Mouse (Mus musculus) stomach, embryonic 14.5 days (tissue): ENCODE data around the gene Ntm. TPM values are rescaled to one million over a fixed set of nuclear protein-coding genes. Genes with fewer than 3 reads are reported as not detected.

Experiments used
- ATAC-seq: fragments of 200-750 bp; cut with Nextera tagmentation; 2 replicates; pipeline ENCODE4 v1.8.0; 2017; ENCODE audit warnings: low read depth, moderate TSS enrichment; ENCODE audit not compliant: insufficient number of reproducible peaks, insufficient read depth, low FRiP score
- H3K27ac ChIP-seq: fragments of 300-500 bp; sonication (generic); 2 replicates; pipeline ENCODE4 v1.5.1; 2014; ENCODE audit warnings: mild to moderate bottlenecking, low read length, moderate library complexity, mixed read lengths
- H3K27me3 ChIP-seq: fragments of 300-500 bp; sonication (generic); 2 replicates; pipeline ENCODE4 v1.6.1; 2014; ENCODE audit warnings: low read length, control low read depth, mixed read lengths; ENCODE audit not compliant: control insufficient read depth, insufficient read depth
- H3K36me3 ChIP-seq: fragments of 300-500 bp; sonication (generic); 2 replicates; pipeline ENCODE4 v1.6.1; 2014; ENCODE audit warnings: mild to moderate bottlenecking, control low read depth, low read length, moderate library complexity, mixed read lengths; ENCODE audit not compliant: control insufficient read depth, insufficient read depth
- H3K4me1 ChIP-seq: fragments of 300-500 bp; sonication (generic); 2 replicates; pipeline ENCODE4 v1.6.1; 2014; ENCODE audit warnings: low read length, control low read depth, mixed read lengths; ENCODE audit not compliant: control insufficient read depth, insufficient read depth
- H3K4me2 ChIP-seq: fragments of 300-500 bp; sonication (generic); replicated peaks from 2 replicates; pipeline ENCODE4 v1.6.1; 2014; ENCODE audit warnings: low read depth, low read length, control low read depth
- H3K4me3 ChIP-seq: fragments of 300-500 bp; sonication (generic); 2 replicates; pipeline ENCODE4 v1.5.1; 2014; ENCODE audit warnings: low read depth, low read length, control low read depth
- H3K9ac ChIP-seq: fragments of 300-500 bp; sonication (generic); replicated peaks from 2 replicates; pipeline ENCODE4 v1.6.1; 2014; ENCODE audit warnings: low read depth, mild to moderate bottlenecking, control low read depth, low read length, moderate library complexity, mixed read lengths
- H3K9me3 ChIP-seq: fragments of 300-500 bp; sonication (generic); 2 replicates; pipeline ENCODE4 v1.6.1; 2016; ENCODE audit warnings: low read depth, low read length, control low read depth; ENCODE audit not compliant: control insufficient read depth
- WGBS: fragments of 180-500 bp; shearing (Covaris S2); extraction: QIAGEN DNeasy Blood & Tissue Kit; methylation state at CpG from one replicate; pipeline ENCODE4 v1.1.7; 2014; 5-methylcytosine and 5-hydroxymethylcytosine counted together
- polyA plus RNA-seq: library from polyadenylated mRNA; unstranded; fragments of >200 nt; fragmentation: Nextera tagmentation; extraction: Ambion mirVana; gene quantifications from 2 replicates; pipeline ENCODE4 v1.2.1, GENCODE M21; 2014

Gene Ntm
- polyA plus RNA-seq, 1 experiment from 2014 or later, result 19.7 TPM

GRCm38 (mm10) chr9:29396101-29396500 lies 566.8 kb downstream of the Ntm start:
- ATAC-seq, result no peak
- H3K27ac ChIP-seq, result no peak overlapping the region
- 84% methylated on average over 5 of the region's 5 CpGs for WGBS
- H3K4me2 ChIP-seq, result no peak overlapping the region
- H3K4me1 ChIP-seq, result no peaks in the 10 kb centered on the region
- no peaks in the 10 kb centered on the region for H3K9me3 ChIP-seq
- no peak overlapping the region for H3K9ac ChIP-seq
- no peaks in the 10 kb centered on the region for H3K36me3 ChIP-seq
- no peak overlapping the region for H3K4me3 ChIP-seq
- H3K27me3 ChIP-seq, result no peaks in the 10 kb centered on the region

DNA sequence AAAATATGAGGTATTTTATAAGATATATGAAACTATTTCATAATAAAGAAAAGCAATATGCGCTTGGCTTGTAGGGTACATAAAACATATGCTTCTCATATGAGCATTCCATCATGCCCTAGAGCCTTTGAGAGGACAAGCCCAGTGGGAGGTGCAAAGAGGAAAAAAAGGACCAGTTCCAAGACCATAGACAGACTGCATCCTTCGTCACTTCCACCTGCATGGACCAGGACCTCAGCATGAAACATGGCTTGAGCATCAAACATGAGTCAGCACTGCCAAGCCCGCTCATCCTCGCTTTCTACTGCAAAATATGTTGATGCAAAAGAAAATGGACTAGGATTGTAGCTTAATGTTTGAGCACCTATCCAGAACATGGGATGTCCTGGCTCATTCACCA lies 569.8 kb downstream of the Ntm start:
- no peak overlapping the region for H3K4me2 ChIP-seq
- no peak overlapping the region for H3K9ac ChIP-seq
- 94% methylated on average over 4 of the region's 4 CpGs for WGBS

GRCm38 (mm10) chr9:29390796-29391517 lies 572.0 kb downstream of the Ntm start:
- Histone ChIP-seq H3K27ac (no peak overlapping the region), H3K4me2 (no peak overlapping the region), H3K9me3 (no peaks in the 10 kb centered on the region), H3K4me3 (no peak overlapping the region), H3K36me3 (no peaks in the 10 kb centered on the region), H3K9ac (no peak overlapping the region), H3K27me3 (no peaks in the 10 kb centered on the region), H3K4me1 (no peaks in the 10 kb centered on the region)
- ATAC-seq, result no peak
- WGBS, result 75% methylated on average over 11 of the region's 11 CpGs

More for the DNA sequence above, 569.8 kb downstream of the Ntm start:
- H3K9me3 ChIP-seq, result no peaks in the 10 kb centered on the region
- no peaks in the 10 kb centered on the region for H3K27me3 ChIP-seq
- no peak overlapping the region for H3K27ac ChIP-seq
- H3K36me3 ChIP-seq, result no peaks in the 10 kb centered on the region
- ATAC-seq, result no peak
- H3K4me1 ChIP-seq, result no peaks in the 10 kb centered on the region
- no peak overlapping the region for H3K4me3 ChIP-seq

- 66% methylated on average over 7 of the region's 7 CpGs for WGBS
Observed at GRCm38 (mm10) chr9:29389224-29389623, 573.7 kb downstream of the Ntm start.

GRCm38 (mm10) chr9:29387136-29387535 lies 575.8 kb downstream of the Ntm start:
- ATAC-seq, result no peak
- WGBS, result 59% methylated on average over 4 of the region's 4 CpGs
- H3K4me1 ChIP-seq, result no peaks in the 10 kb centered on the region

More at GRCm38 (mm10) chr9:29389224-29389623, 573.7 kb downstream of the Ntm start:
- no peak for ATAC-seq
- Histone ChIP-seq H3K4me1 (no peaks in the 10 kb centered on the region), H3K4me2 (no peak overlapping the region), H3K36me3 (no peaks in the 10 kb centered on the region), H3K27me3 (no peaks in the 10 kb centered on the region), H3K9ac (no peak overlapping the region), H3K27ac (no peak overlapping the region), H3K9me3 (no peaks in the 10 kb centered on the region), H3K4me3 (no peak overlapping the region)

GRCm38 (mm10) chr9:29377172-29378002 lies 585.6 kb downstream of the Ntm start:
- H3K36me3 ChIP-seq, result no peaks in the 10 kb centered on the region
- peaks cover 10% of the 10 kb centered on the region; the same call in 1 of the 2 replicates for H3K4me1 ChIP-seq
- H3K4me3 ChIP-seq, result no peak overlapping the region
- H3K27ac ChIP-seq, result 0 out of 2 replicates have a peak overlapping the region, but pooled peaks have one; percentile 11
- WGBS, result 36% methylated on average over 12 of the region's 12 CpGs
- 0 out of 2 replicates have a peak overlapping the region, but pooled peaks have one; percentile 2 for H3K9ac ChIP-seq
- H3K4me2 ChIP-seq, result no peak overlapping the region
- H3K9me3 ChIP-seq, result no peaks in the 10 kb centered on the region
- peak; percentile 58; the same call in 1 of the 2 replicates for ATAC-seq
- H3K27me3 ChIP-seq, result no peaks in the 10 kb centered on the region

More at GRCm38 (mm10) chr9:29387136-29387535, 575.8 kb downstream of the Ntm start:
- H3K27ac ChIP-seq, result no peak overlapping the region
- no peak overlapping the region for H3K4me2 ChIP-seq
- H3K9ac ChIP-seq, result no peak overlapping the region
- no peaks in the 10 kb centered on the region for H3K36me3 ChIP-seq
- no peak overlapping the region for H3K4me3 ChIP-seq
- no peaks in the 10 kb centered on the region for H3K27me3 ChIP-seq
- no peaks in the 10 kb centered on the region for H3K9me3 ChIP-seq

DNA sequence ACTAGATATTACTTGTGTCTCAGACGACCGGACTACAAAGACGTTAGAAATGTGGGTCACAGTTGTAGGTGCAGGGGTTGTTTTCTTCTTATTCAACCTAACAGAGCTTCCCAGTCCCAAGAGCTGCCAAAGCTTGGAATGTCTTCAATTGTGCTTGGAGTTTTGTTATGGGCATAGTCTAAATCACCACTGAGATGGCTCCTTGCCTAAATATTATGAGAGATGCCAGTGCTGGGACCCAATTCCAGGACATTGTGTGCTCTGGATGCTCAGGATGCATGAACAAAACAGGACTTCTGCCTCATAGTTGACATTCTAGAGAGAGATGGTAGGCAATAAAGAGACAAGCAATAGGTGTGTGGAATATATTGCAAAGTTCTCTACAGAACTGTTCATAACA lies 591.6 kb downstream of the Ntm start:
- Histone ChIP-seq H3K4me3 (no peak overlapping the region), H3K9ac (no peak overlapping the region), H3K27me3 (no peaks in the 10 kb centered on the region), H3K27ac (no peak overlapping the region), H3K4me2 (no peak overlapping the region), H3K4me1 (no peaks in the 10 kb centered on the region), H3K9me3 (no peaks in the 10 kb centered on the region), H3K36me3 (no peaks in the 10 kb centered on the region)
- ATAC-seq, result no peak
- WGBS, result 90% methylated on average over 3 of the region's 3 CpGs

- Histone ChIP-seq H3K9me3 (no peaks in the 10 kb centered on the region), H3K4me1 (no peaks in the 10 kb centered on the region), H3K36me3 (no peaks in the 10 kb centered on the region), H3K4me3 (no peak overlapping the region), H3K9ac (no peak overlapping the region), H3K4me2 (no peak overlapping the region), H3K27me3 (no peaks in the 10 kb centered on the region), H3K27ac (no peak overlapping the region)
- no peak for ATAC-seq
- 83% methylated on average over 3 of the region's 3 CpGs for WGBS
Observed at GRCm38 (mm10) chr9:29369621-29370020, 593.3 kb downstream of the Ntm start.
